Mouse (Mus musculus): ENCODE results near the gene Oosp2.
A peak's percentile ranks its signal among the peaks of the same experiment; 100 is the strongest.

Oosp2 gene

GRCm38 (mm10) chr19:11660459-11660858, at the start of gene Oosp2:
Gene Oosp2, minus strand, starts transcription at chr19:11660559.
- DNase-seq: no peak

- DNase-seq: no peak
These were observed 38.0 kb upstream of the Oosp2 start for GRCm38 (mm10) chr19:11698342-11698741.

- no peak for DNase-seq
These were observed 36.4 kb upstream of the Oosp2 start, which contains the start of gene Oosp3 for GRCm38 (mm10) chr19:11696755-11697154. Gene Oosp3, plus strand, starts transcription at chr19:11697055.

GRCm38 (mm10) chr19:11691454-11691853, 31.1 kb upstream of the Oosp2 start:
- no peak for DNase-seq

GRCm38 (mm10) chr19:11690839-11691238, 30.5 kb upstream of the Oosp2 start, which contains the start of gene Oosp1:
Gene Oosp1, minus strand, starts transcription at chr19:11691150.
- DNase-seq: no peak

GRCm38 (mm10) chr19:11661562-11661961, 1.2 kb upstream of the Oosp2 start:
- DNase-seq: no peak

- DNase-seq: no peak
These were observed 1.2 kb downstream of the Oosp2 start for GRCm38 (mm10) chr19:11659142-11659541.

GRCm38 (mm10) chr19:11649564-11649963, 10.8 kb downstream of the Oosp2 start:
- no peak for DNase-seq

- DNase-seq: no peak
These were observed 14.2 kb downstream of the Oosp2 start for GRCm38 (mm10) chr19:11646166-11646565.

GRCm38 (mm10) chr19:11640732-11641131, 19.6 kb downstream of the Oosp2 start, which contains the start of gene Ms4a3:
Gene Ms4a3, minus strand, starts transcription at chr19:11640851.
- DNase-seq: no peak

GRCm38 (mm10) chr19:11639038-11639437, 21.3 kb downstream of the Oosp2 start:
- no peak for DNase-seq

GRCm38 (mm10) chr19:11635572-11635971, 24.8 kb downstream of the Oosp2 start:
- DNase-seq: no peak

- no peak for DNase-seq
These were observed 26.0 kb downstream of the Oosp2 start for GRCm38 (mm10) chr19:11634330-11634729.

GRCm38 (mm10) chr19:11633732-11634131, 26.6 kb downstream of the Oosp2 start:
- DNase-seq: no peak

GRCm38 (mm10) chr19:11625231-11625630, 35.1 kb downstream of the Oosp2 start:
- no peak for DNase-seq

- DNase-seq: no peak
These were observed 35.6 kb downstream of the Oosp2 start for GRCm38 (mm10) chr19:11624800-11625199.

- DNase-seq: no peak
These were observed 36.8 kb downstream of the Oosp2 start, which contains the start of gene Ms4a2 for GRCm38 (mm10) chr19:11623551-11623950. Gene Ms4a2, minus strand, starts transcription at chr19:11623719.

GRCm38 (mm10) chr19:11617983-11618382, 42.4 kb downstream of the Oosp2 start:
- DNase-seq: no peak

- no peak for DNase-seq
These were observed 45.6 kb downstream of the Oosp2 start for GRCm38 (mm10) chr19:11614805-11615204.

GRCm38 (mm10) chr19:11613776-11614443, 46.4 kb downstream of the Oosp2 start:
- DNase-seq: no peak

- DNase-seq: no peak
These were observed 47.3 kb downstream of the Oosp2 start for GRCm38 (mm10) chr19:11613084-11613483.

- no peak for DNase-seq
These were observed 48.1 kb downstream of the Oosp2 start for GRCm38 (mm10) chr19:11612293-11612692.

- peak in 1 of 2 experiments; percentile 5 for DNase-seq
These were observed 48.8 kb downstream of the Oosp2 start for GRCm38 (mm10) chr19:11611541-11611945.

- peak; percentile 4 to 13 for DNase-seq
These were observed 52.2 kb downstream of the Oosp2 start for GRCm38 (mm10) chr19:11608172-11608571.

- no peak for DNase-seq
These were observed 55.8 kb downstream of the Oosp2 start, which contains the start of gene Ms4a6d for GRCm38 (mm10) chr19:11604603-11605002. Gene Ms4a6d, minus strand, starts transcription at chr19:11604849.

Measured in cerebellum, adult 18-20 months (tissue).